Mouse (Mus musculus) CH12F3 (cell line): ENCODE measurements around the gene Prl2c3.
"Not testable (repeated sequence)": the region's sequence is repeated elsewhere in the genome, so short reads cannot be mapped to it uniquely, and the experiment has no call there.

ENCODE experiments used
- in situ Hi-C: fragments of 300-500 bp; cut with MboI; formaldehyde crosslinking; loops from 2 replicates; pipeline ENCODE4 v1.14.3; 2020; ENCODE audit warnings: low sequenced_read_pairs

Gene Prl2c3

DNA sequence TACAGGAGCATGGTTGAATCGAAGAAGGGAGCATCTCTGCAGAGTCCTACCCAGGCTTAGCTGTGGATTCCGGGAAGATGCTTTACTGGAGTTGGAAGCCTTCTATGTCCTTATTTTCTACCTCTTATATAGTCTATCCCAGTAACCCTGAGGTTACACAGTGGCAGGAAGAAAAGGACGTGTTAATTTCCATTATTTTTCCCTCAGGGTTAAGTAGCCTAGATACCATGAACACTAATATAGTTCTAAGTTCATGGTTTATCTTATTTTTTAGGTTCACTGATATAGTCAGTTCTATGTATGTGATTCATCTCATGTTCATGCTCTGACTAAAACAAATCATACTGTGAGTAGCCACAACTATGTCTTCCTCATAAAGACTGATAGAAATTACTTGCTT, at the start of gene Prl2c3:
Gene Prl2c3, minus strand, starts transcription at position 101 of the 400 bp plus-strand sequence.
- in situ Hi-C loops, result not testable (repeated sequence)

DNA sequence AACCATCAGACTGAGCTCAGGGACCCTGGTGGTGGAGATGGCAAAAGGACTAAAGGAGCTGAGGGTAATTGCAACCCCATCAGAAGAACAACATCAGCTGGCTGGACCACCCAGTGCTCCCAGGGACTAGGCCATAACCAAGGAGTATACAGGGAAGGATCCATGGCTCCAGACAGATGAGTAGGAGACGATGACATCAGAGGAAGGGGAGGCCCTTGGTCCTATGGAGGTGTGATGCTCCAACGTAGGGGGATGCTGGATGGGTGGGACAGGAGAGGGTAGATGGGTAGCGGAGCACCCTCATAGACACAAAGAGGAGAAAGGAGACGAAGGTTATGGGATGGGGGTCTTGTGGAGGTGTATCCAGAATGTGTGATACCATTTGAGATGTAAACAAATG, 48.4 kb upstream of the Prl2c3 start:
- in situ Hi-C loops, result not testable (repeated sequence)

DNA sequence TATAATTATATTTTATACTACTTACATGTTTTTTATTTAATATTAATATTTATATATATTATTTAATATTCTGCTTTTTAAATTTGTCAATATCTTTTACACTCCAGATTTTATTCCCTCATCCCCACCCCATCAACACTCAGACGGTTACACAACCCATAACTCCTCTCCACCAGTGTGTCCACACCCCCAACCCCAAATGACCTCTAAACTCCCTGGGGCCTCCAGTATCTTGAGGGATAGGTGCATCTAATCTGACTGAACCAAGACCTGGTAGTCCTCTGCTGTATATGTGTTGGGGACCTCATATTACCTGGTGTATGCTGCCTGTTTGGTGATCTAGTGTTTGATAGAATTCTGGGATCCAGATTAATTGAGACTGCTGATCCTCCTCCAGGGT, 44.8 kb upstream of the Prl2c3 start:
- in situ Hi-C loops, result not testable (repeated sequence)

DNA sequence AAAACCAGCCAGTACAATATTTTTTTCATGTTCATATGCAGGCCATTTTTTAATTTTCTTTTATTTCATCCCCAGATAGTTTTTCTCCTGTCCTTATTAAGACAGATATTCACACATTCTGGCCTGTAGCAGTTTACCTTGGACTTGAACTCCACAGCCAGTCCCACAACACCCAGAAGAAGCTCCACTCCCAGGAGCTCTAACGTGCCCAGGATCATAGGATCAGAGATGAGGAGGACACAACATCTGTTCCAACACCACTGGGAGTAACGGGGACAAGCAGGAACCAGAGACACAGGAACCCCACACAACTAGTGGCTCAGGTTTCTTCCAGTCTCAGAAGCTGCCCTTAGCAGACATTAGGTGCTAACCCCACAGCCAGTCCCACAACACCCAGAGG, 37.7 kb upstream of the Prl2c3 start:
- in situ Hi-C loops, result not testable (repeated sequence)

GRCm38 (mm10) chr13:12831769-12832168, 31.9 kb upstream of the Prl2c3 start:
- in situ Hi-C loops, result no loop called here

DNA sequence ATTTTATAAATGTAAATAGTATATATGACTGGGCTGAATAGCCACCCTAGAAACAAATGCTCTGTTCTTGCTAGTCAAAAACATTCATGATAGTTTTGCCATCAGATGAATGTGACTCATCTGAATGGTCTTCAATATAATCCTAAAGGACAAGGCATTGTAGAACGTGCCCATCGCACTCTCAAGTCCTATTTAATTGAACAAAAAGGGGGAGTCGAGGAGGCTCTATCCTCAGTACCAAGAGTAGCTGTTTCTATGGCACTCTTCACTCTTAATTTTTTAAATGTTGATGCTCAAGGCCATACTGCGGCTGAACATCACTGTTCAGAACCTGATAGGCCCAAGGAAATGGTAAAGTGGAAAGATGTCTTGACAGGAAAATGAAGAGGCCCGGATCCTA, 29.2 kb upstream of the Prl2c3 start:
- in situ Hi-C loops, result no loop called here

DNA sequence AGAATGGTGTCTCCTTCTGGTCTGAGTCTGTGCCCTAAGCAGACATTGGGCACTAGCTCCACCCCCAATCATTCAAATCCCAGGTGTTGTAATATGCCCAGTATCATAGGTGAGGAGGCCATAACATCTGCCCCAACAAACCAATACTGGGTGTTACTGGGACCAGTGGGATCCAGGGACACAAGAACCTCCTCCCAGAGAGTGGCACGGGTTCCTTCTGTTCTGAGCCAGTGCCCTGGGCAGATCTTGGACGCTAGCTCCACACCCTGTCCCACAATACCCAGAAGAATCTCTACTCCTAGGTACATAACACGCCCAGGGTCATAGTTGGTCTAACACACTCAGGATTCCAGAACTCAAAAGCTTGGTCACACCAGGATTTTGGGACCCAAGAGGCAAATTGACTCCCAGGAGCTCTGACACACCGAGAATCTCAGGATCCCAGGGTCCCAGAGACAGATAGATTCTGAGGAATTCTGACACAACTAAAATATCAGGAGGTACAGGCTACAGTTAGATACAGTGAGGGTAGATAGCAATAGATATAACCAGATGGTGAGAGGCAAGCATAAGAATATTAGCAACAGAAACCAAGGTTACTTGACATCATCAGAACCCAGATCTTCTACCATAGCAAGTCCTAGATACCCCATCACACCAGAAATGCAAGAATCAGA, 24.8 kb upstream of the Prl2c3 start:
- in situ Hi-C loops, result not testable (repeated sequence)

DNA sequence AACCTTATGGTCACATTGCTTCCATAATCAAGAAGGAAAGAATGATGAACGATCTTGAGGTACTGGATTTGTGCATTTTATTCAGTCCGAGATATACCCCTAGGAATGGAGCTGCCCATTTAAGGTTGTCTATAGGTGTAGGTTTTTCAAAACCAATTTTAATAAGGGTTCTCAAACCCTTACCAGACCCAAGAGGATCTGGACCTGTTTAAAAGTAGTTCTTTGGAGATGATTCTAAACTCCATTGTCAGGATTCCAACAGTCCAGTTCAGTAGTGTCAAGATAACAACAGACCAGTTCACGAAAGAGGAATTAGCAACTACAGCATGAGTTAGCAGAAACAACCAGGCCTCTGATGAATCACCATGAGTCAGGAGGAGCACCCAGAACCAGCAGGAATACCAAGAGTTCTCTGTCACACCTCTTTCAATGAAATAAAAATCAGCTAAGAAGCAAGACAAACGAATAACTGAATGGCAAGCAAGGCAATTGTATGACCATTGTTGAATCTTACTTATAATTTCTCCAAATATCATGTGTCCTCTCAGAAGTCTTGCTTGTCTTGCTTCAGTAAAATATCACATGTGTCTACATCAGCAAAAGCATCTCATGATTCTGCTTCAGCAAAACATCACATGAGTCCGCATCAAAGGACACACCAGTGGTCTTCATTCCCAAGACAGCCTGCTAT, 14.0 kb upstream of the Prl2c3 start:
- in situ Hi-C loops, result not testable (repeated sequence)

DNA sequence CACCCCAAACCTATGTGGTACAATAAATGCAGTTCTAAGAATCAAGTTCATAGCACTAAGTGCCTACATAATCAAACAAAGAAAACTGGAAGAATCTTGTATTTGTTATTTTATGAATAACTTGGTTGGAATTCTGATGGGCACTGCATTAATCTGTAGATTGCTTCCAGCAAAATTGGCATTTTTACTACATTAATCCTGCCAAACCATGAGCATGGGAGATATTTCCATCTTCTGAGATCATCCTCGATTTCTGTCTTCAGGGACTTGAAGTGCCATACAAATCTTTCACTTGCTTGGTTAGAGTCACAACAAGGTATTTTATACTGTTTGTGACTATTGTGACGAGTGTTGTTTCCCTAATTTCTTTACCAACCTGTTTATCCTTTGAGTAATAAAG, 9.7 kb upstream of the Prl2c3 start:
- in situ Hi-C loops, result no loop called here

GRCm38 (mm10) chr13:12808793-12809512, 9.1 kb upstream of the Prl2c3 start:
- in situ Hi-C loops, result not testable (repeated sequence)

DNA sequence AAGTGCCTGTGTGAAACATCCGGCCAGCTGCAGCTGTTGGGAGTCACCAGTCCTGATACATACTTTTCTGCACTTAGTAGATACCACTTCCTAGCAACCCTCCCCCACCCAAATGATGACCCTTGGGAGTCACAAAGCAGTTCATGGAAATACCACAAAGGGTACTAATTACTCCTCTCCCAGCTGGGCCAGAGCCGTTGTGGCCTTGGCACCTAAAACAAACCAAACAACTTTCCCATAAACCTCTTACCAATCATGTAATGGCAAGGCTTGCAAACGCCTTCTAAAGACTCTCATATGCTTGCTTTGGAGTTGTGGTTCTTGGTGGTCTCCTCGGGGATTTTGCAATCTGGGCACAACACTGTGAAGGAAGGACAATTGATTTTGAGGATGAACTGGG, 6.6 kb upstream of the Prl2c3 start:
- in situ Hi-C loops, result not testable (repeated sequence)

DNA sequence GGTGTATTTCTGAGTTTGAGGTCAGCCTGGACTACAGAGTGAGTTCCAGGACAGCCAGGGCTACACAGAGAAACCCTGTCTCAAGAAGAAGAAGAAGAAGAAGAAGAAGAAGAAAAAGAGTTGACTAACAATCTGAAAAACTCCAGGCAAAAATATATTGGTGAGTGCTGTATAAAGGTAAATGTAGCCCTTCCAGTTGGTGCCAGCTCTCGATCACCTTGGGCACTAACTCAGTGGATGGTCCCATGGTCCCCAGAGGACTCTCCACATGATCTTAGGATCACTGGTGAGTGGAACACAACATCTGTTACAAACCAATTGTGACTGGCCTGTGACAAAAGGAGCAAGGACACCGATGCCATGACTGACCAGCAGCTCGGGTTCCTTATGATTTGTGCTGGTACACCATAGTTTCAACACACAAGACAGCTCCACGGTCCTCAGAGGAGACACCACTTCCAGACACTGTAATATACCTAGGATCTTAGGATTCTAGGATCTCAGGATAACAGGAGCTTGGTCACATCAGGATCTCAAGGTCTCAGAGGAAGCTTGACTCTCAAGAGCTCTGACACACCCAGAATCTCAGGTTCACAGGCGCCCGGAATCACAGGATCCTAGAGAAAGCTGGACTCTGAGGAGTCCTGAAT, 30.3 kb downstream of the Prl2c3 start:
- in situ Hi-C loops, result not testable (repeated sequence)
